Mouse (Mus musculus): Measurements from ENCODE around the gene Per3. TPM values are rescaled to one million over a fixed set of nuclear protein-coding genes. Genes with fewer than 3 reads are reported as not detected.

Gene Per3
- polyA plus RNA-seq, 1 experiment: 0.03 TPM

DNA sequence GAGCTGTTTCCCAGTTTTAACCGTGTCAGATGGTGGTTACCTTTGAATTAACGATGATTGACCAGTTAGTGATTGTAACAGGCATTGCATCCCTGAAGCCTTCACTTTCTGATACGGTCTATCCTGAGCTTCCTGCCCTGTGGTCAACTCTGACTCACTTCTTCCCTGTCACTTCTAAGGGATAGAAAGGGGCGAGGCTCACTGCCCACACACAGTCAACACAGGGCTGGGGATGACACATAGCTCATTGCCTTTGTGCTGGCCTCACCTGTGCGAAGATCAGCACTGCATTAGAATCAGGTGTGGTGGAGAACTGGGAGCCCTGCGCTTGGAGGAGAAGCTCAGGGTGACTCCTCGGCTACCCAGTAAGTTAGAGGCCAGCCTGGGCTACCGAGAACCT, 75.5 kb downstream of the Per3 start:
- H3K4me1 ChIP-seq (ENCODE audit: control insufficient read depth): peaks cover 6% of the 10 kb centered on the region
- no peaks in the 10 kb centered on the region for H3K9me3 ChIP-seq (ENCODE audit: control insufficient read depth, low read length)
- no peak overlapping the region for H3K4me3 ChIP-seq (replicated peaks)
- TF ChIP-seq GATA1 (IDR thresholded peaks at IDR 0.05; ENCODE audit: low read length) (no peak), TAL1 (IDR thresholded peaks at IDR 0.05; ENCODE audit: low read length) (no peak)
- H3K36me3 ChIP-seq (ENCODE audit: control insufficient read depth): no peaks in the 10 kb centered on the region
- no peaks in the 10 kb centered on the region for H3K27me3 ChIP-seq (ENCODE audit: control insufficient read depth)

DNA sequence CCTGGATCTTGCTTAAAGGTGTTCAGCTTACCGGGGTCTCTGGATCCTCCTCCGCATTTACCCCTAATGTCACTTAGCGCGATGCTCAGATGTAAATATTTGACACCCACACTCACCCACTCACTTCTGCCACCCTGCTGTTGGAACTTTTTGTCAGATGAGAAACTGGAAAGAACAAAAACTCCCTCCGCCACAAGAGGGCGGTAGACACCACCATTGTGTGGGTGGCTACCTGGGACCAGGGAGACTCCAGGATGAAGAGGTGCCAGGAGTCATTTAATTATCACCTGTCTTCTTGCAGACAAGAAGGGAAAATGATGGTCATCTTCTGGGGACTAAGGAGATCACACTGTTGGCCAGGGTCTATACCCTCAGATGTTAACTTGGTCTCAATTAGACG, 77.9 kb downstream of the Per3 start:
- Histone ChIP-seq H3K4me1 (ENCODE audit: control insufficient read depth) (peaks cover 6% of the 10 kb centered on the region), H3K9me3 (ENCODE audit: control insufficient read depth, low read length) (no peaks in the 10 kb centered on the region), H3K4me3 (replicated peaks) (no peak overlapping the region), H3K36me3 (ENCODE audit: control insufficient read depth) (no peaks in the 10 kb centered on the region), H3K27me3 (ENCODE audit: control insufficient read depth) (no peaks in the 10 kb centered on the region)
- no peak for TF ChIP-seq GATA1 (IDR thresholded peaks at IDR 0.05; ENCODE audit: low read length)
- no peak for TF ChIP-seq TAL1 (IDR thresholded peaks at IDR 0.05; ENCODE audit: low read length)

DNA sequence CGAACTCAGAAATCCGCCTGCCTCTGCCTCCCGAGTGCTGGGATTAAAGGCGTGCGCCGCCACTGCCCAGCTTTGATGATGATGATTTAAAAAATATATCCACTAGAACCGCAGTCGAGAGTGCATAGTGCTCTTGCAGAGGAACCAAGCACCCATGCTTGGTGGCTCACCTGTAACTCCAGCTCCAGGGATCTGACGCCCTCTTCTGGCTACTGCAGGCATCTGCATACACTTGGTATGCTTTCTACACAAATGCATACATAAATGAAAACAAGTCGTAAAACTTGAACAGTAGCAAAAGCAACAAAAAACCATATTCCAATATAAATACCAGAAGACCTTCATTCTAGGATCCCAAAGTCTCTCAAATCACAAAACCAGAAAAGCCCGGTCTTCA, 78.9 kb downstream of the Per3 start:
- no peak for TF ChIP-seq TAL1 (IDR thresholded peaks at IDR 0.05; ENCODE audit: low read length)
- no peak for TF ChIP-seq GATA1 (IDR thresholded peaks at IDR 0.05; ENCODE audit: low read length)

DNA sequence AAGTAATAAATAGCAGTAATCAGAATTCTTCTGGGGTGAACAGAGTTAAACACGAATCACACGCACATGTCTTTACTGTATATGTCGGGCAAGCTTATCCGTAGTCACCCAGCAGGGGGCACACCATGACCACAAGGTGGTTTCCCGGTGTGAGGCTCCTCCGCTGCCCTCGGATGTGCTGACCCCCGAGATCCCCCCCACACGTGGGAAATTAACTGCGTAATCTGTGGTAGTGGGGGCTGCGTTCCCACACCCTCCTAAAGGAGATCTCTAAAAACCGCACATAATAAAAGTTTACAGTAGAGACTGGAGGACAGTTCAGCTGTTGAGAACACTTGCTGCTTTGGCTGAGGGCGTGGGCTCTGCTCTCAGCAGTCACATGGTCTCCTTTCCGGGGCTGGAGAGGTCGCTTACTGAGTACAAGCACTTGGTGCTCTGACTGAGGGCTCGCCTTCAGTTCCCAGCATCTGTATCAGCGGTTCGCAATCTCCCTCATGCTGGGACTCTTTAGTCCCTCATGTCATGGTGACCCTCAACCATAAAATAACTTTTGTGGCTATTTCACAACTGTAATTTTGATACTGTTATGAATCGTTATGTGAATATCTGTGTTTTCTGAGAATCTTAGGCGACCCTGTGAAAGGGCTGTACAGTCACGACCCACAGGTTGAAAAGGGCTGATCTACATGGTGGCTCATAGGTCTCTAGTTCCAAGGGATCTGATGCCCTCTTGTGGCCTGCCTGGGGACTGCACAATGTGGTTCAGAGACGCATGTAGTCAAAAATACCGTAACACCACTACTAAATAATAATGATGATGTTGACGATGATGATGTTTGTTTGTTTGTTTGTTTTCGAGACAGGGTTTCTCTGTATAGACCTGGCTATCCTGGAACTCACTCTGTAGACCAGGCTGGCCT, 79.6 kb downstream of the Per3 start:
- Histone ChIP-seq H3K36me3 (ENCODE audit: control insufficient read depth) (no peaks in the 10 kb centered on the region), H3K27me3 (ENCODE audit: control insufficient read depth) (no peaks in the 10 kb centered on the region), H3K9me3 (ENCODE audit: control insufficient read depth, low read length) (no peaks in the 10 kb centered on the region), H3K4me1 (ENCODE audit: control insufficient read depth) (peaks cover 6% of the 10 kb centered on the region), H3K4me3 (replicated peaks) (no peak overlapping the region)
- TF ChIP-seq TAL1 (IDR thresholded peaks at IDR 0.05; ENCODE audit: low read length) (no peak), GATA1 (IDR thresholded peaks at IDR 0.05; ENCODE audit: low read length) (no peak)

More for the DNA sequence above, 78.9 kb downstream of the Per3 start:
- Histone ChIP-seq H3K9me3 (ENCODE audit: control insufficient read depth, low read length) (no peaks in the 10 kb centered on the region), H3K27me3 (ENCODE audit: control insufficient read depth) (no peaks in the 10 kb centered on the region), H3K4me1 (ENCODE audit: control insufficient read depth) (peaks cover 6% of the 10 kb centered on the region), H3K4me3 (replicated peaks) (no peak overlapping the region), H3K36me3 (ENCODE audit: control insufficient read depth) (no peaks in the 10 kb centered on the region)

DNA sequence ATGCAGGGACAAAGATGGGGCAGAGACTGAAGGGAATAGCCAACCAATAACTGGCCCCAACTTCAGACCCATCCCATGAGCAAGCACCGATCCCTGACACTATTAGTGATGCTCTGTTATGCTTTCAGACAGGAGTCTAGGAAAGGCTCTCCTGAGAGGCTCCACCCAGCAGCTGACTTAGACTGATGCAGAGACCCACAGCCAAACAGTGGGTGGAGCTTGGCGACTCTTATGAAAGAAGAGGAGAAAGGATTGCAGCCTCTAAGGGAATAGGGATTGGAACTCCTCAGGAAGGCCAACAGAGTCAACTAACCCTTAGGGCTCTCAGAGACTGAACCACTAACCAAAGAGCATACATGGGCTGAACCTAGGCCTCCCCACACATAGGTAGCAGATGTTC, 80.8 kb downstream of the Per3 start:
- H3K27me3 ChIP-seq (ENCODE audit: control insufficient read depth): no peaks in the 10 kb centered on the region
- H3K4me1 ChIP-seq (ENCODE audit: control insufficient read depth): peaks cover 8% of the 10 kb centered on the region
- no peak overlapping the region for H3K4me3 ChIP-seq (replicated peaks)
- no peaks in the 10 kb centered on the region for H3K9me3 ChIP-seq (ENCODE audit: control insufficient read depth, low read length)
- TF ChIP-seq GATA1 (IDR thresholded peaks at IDR 0.05; ENCODE audit: low read length): no peak
- TF ChIP-seq TAL1 (IDR thresholded peaks at IDR 0.05; ENCODE audit: low read length): no peak
- H3K36me3 ChIP-seq (ENCODE audit: control insufficient read depth): no peaks in the 10 kb centered on the region

DNA sequence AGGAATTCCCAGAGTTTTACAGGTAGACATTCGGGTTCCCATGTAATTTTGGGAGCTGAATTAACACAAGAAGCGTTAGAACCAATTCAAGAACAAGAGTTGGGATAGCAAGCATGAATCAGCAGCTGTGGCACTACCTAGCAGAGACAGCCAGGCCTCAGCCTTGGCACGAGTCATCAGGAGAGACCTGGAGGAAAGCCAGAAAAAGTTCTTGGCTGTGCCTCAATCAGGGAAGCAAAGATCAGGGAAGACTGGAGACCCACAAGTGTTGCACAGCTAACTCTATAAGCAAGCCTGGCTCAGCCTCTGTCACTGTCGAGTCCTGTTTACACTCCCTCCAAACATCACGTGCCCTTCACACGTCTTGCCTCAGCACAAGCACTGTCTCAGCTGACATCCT, 82.2 kb downstream of the Per3 start:
- Histone ChIP-seq H3K36me3 (ENCODE audit: control insufficient read depth) (no peaks in the 10 kb centered on the region), H3K9me3 (ENCODE audit: control insufficient read depth, low read length) (no peaks in the 10 kb centered on the region), H3K27me3 (ENCODE audit: control insufficient read depth) (no peaks in the 10 kb centered on the region), H3K4me3 (replicated peaks) (no peak overlapping the region), H3K4me1 (ENCODE audit: control insufficient read depth) (peaks cover 12% of the 10 kb centered on the region)
- no peak for TF ChIP-seq TAL1 (IDR thresholded peaks at IDR 0.05; ENCODE audit: low read length)
- TF ChIP-seq GATA1 (IDR thresholded peaks at IDR 0.05; ENCODE audit: low read length): no peak

DNA sequence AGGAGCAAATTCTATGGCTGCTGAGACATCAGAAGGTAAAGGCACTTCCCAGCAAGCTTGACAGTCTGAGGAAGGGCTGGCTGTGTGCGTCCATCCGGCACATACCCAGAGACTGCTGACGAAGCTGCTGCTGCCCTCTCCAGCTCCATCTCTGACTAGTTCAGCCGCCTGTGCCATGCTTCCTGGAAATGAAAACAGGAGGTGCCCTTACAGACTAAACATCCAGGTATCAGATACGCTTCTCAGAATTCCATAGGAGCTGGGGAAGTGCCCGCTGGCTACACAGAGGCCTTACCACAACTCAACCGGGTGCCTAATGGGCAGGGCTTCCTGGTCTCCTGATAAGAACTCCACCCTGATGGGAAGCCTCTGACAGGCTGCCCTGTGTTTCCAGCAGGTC, 85.9 kb downstream of the Per3 start:
- Histone ChIP-seq H3K36me3 (ENCODE audit: control insufficient read depth) (no peaks in the 10 kb centered on the region), H3K4me1 (ENCODE audit: control insufficient read depth) (peaks cover 6% of the 10 kb centered on the region), H3K4me3 (replicated peaks) (no peak overlapping the region), H3K9me3 (ENCODE audit: control insufficient read depth, low read length) (no peaks in the 10 kb centered on the region), H3K27me3 (ENCODE audit: control insufficient read depth) (no peaks in the 10 kb centered on the region)
- no peak for TF ChIP-seq GATA1 (IDR thresholded peaks at IDR 0.05; ENCODE audit: low read length)
- no peak for TF ChIP-seq TAL1 (IDR thresholded peaks at IDR 0.05; ENCODE audit: low read length)

DNA sequence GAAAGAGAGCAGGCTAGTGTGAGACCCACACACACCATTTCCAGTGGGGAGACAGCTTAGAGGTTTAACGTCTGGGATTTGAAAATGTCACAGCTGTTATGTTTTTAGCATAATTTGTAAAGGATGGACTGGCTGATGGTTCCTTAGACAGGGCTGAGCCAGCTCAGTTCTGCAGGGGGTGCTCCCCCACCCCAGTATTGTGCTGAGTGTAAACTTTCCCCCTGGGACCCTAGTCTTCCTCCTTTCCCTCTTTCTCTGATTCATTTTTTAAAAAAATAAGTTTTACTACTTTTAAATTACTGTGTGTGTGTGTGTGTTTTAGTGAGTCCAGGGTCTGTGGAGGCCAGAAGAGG, 87.4 kb downstream of the Per3 start:
- no peaks in the 10 kb centered on the region for H3K27me3 ChIP-seq (ENCODE audit: control insufficient read depth)
- no peak for TF ChIP-seq GATA1 (IDR thresholded peaks at IDR 0.05; ENCODE audit: low read length)
- TF ChIP-seq TAL1 (IDR thresholded peaks at IDR 0.05; ENCODE audit: low read length): no peak
- H3K4me1 ChIP-seq (ENCODE audit: control insufficient read depth): peaks cover 6% of the 10 kb centered on the region
- H3K36me3 ChIP-seq (ENCODE audit: control insufficient read depth): no peaks in the 10 kb centered on the region
- no peak overlapping the region for H3K4me3 ChIP-seq (replicated peaks)
- H3K9me3 ChIP-seq (ENCODE audit: control insufficient read depth, low read length): no peaks in the 10 kb centered on the region

DNA sequence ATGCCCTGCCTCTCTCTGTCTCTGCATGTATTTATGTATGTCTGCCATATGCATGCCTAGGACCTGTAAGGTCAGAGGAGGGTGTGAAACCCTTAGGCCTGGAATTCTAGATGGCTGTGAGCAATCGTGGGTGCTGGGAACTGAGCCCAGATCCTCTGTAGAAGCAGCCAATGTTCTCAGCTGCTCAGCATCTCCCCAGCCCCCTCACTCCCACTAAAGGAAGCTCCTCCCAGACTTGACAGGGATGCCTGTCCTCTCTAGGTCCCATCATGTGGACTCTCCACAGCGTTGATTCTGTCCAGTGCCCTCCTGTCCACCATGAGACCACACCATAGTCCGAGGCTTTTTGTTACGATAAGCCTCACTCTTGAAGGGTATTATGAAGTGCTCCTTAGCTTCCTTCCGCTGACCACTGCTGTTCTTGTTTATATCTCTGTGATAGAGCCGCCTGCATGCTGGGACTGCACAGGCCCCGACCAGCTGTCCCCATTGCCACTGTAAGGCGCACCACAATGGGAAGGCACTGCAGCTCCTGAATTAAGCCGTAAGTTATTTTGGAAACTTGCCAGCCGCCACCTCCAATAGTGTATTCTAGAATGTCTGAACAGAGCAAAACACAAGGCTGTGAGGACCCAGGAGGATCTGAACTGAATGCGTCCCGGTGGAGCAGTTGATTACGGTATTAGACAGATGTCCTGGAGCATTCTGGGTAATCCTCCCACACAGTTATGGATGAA, 87.9 kb downstream of the Per3 start:
- H3K9me3 ChIP-seq (ENCODE audit: control insufficient read depth, low read length): no peaks in the 10 kb centered on the region

More for the DNA sequence above, 87.9 kb downstream of the Per3 start:
- Histone ChIP-seq H3K4me1 (ENCODE audit: control insufficient read depth) (peaks cover 6% of the 10 kb centered on the region), H3K4me3 (replicated peaks) (no peak overlapping the region), H3K27me3 (ENCODE audit: control insufficient read depth) (no peaks in the 10 kb centered on the region), H3K36me3 (ENCODE audit: control insufficient read depth) (no peaks in the 10 kb centered on the region)
- TF ChIP-seq GATA1 (IDR thresholded peaks at IDR 0.05; ENCODE audit: low read length) (no peak), TAL1 (IDR thresholded peaks at IDR 0.05; ENCODE audit: low read length) (no peak)

Other genes starting within 250 kb of the Per3 start
- not detected in 2 replicates for gene Errfi1, start 190.7 kb downstream of the Per3 start, polyA plus RNA-seq (2012)
- gene Park7, start 130.2 kb downstream of the Per3 start, polyA plus RNA-seq (2012): 26.7 and 34.4 TPM in 2 replicates
- not detected in 2 replicates for gene Tnfrsf9, start 130.1 kb downstream of the Per3 start, polyA plus RNA-seq (2012)
- gene Uts2, start 47.6 kb downstream of the Per3 start, polyA plus RNA-seq (2012): not detected in 2 replicates
- gene Vamp3, start 13.3 kb upstream of the Per3 start, polyA plus RNA-seq (2012): 0.09 and 0.14 TPM in 2 replicates
- not detected in 2 replicates for gene Gm13090, start 44.9 kb upstream of the Per3 start, polyA plus RNA-seq (2012)